Mouse (Mus musculus) megakaryocyte, adult 5-6 weeks (primary cell): ENCODE results near the gene Fetub. TPM values are rescaled to one million over a fixed set of nuclear protein-coding genes. Genes with fewer than 3 reads are reported as not detected.

ENCODE experiments used
- ATAC-seq: 2 replicates; pipeline ENCODE4 v1.8.0; 2016; ENCODE audit warnings: mild to moderate bottlenecking, inconsistent platforms; ENCODE audit not compliant: poor library complexity, severe bottlenecking
- total RNA-seq, 2 experiments: library from RNA; stranded (forward) in 1 of 2; stranded (reverse) in 1 of 2; fragments of 153-499, 151-499 nt in 1 of 2; fragments of 221-1000, 200-1000 nt in 1 of 2; gene quantifications; 2 replicates each; pipeline versions ENCODE4 v1.2.3 to v1.2.4; 2015 to 2017

Gene Fetub
- total RNA-seq (2015) (not detected in 2 replicates), total RNA-seq (2017) (not detected in 2 replicates)

DNA sequence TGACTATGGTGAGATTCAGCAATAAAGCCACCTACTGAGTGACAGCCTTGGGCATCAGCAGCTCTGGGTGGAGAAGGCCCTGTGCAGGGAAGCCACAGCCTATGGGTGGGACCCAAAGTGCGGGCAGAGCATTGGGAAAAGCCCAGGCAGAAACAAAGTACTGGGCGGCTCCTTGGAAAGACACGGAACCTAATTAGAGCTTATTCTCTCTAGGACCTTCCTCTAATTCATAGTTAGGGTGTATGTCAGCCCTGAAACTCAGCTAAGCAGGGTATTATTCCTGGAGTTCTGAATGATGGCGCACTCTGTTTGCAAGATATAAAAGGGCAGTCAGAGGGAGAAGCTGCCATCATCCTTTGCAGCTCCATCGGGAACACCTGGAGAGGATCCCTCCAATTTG, at the start of gene Fetub:
Gene Fetub, plus strand, starts transcription at position 301 of the 400 bp plus-strand sequence.
- ATAC-seq = no peak

DNA sequence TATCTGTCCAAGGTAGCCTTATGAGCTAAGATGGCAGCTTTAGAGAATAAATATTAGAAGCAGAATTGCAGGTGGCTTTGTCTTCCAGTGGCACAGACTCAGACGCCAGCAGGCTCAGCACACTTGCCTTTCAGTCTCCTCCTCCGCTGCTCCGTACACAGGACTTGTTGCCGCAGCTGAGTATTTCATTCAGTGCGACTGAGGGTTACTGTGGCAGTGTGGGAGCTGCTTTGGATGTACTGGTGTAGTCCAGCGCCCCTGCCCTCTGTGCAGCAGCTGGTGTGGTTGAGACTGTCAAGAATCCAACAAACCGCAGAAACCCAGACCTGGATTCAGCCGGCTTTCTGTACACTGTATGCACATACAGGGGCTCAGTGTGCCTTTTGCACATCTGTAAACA, 45.7 kb upstream of the Fetub start:
- no peak for ATAC-seq

- no peak for ATAC-seq
Observed at GRCm38 (mm10) chr16:22873369-22873768, 44.8 kb upstream of the Fetub start.

DNA sequence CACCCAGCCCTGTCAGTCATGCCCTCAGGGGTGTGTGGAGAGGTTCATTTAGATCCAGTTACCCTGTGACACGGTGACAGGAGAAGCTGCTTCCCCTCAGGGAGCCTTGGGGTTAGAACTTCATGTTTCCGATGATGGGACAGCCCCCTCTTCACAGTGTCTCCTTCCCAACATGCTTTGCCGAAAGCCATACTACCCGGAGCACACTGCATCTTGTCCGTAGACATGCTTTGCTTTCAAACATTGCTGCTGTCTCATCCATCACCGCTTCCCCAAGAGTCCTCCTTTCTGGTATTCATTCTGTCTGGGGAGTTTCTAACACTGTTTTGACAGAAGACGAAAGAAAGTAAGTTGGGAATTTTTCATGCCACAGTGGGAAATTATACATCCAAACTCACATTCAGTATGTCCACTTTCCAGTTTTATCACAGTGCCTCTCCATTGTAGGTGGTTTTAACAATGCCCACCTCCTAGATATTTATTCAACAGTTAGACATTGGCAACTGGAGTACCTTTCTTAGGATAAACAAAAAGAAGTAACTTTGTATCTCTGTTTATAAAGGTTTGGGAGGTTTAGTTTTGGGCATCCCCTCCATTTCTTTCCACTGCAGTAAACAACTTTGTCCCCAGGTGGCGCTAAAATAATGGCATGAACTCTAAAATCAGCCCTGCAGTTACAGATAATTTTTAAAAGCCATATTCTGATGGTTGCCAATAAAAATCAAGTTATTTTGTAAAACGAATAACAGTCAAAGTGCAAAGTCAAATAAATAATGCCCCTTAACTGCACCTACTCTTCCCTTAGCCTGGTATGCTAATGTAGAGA, 41.7 kb upstream of the Fetub start:
- ATAC-seq = no peak

GRCm38 (mm10) chr16:22877660-22878390, 40.3 kb upstream of the Fetub start:
- no peak for ATAC-seq

- no peak for ATAC-seq
Observed at GRCm38 (mm10) chr16:22878716-22879115, 39.4 kb upstream of the Fetub start.

DNA sequence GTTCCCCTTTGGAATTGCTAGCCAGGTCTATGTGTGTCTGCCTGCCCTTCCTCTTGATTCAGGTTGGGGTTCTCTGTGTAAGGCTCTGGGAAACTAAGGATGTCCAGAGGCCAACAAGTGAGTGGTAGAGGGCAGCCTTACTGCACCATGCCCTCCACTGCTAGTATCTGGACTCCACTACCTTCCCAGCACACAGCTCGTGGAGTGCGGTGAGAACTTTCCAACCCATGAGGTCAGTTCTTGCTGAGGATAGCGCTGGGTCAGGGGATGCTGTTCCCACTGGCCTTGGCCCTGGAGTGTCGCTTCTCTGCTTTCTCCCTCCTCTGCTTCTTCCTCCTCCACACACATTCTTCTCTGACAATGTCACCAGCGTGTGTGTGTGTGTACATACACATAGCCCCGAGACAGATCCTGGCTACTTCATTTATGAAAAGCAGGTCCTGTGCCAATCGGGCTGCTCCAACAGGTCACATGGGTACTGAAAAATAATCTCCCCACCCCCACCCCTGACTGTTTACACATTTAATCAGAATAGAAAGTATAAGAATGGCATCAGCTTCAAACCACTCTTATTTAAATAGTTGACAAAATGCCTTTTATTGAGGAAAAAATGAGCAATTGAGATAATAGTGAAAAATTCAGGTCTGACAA, 38.1 kb upstream of the Fetub start:
- no peak for ATAC-seq

DNA sequence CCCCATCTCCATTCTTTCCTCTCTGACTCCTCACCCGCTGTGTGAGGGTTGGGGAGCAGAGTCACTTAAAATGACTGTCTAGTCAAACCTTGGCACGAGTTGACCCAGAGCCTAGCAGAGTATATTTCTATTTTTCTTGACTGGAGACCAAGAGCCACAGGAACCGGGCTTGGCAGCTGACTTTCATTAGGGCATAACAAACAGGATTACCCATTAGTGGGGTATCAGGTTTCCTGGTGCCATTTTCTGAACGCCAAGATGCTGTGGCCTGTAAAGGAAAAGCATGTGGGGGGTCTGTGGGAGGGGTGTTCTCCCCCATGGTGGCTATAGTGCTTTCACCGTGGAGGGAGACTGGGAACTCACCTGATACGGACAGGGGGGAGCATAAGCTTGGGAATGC, 37.2 kb upstream of the Fetub start:
- no peak for ATAC-seq

DNA sequence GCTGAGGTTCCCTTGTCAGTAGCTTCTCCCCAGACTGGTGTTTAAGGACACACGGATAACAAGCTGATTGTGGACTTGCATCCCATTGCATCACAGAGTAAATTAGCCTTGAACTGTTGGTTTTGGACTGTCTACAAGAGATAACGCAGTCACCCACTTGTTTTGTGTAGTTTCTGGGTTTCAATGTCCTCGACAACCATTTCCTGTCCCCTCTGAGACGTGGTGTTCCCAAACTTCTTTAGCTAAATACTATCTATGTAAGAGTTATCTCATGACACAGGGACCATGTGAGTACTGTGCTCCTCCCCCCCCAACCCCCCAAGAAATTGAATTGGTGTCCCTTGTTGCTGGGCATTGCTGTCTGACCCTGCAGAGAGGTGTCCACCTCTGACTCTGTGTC, 36.6 kb upstream of the Fetub start:
- no peak for ATAC-seq

DNA sequence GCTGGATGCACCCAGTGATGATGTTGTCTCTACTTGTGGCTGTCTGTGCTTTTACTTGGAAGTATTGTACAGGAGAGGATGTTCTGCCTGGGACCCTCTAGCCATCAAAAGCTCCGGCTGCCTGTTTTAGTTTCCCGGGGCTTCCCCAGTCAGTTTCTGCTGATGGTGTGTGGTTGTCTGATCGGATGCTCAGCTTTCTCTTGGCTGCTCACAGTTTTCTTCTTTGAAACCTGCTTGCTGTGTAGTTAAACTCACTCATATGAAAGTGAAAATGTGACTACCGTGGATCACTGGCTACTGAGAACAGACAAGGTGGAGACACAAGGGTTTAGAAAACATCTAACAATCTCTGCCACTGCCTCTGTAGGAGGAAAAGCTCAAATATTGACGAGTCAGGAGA, 34.7 kb upstream of the Fetub start:
- no peak for ATAC-seq

GRCm38 (mm10) chr16:22885356-22885755, 32.8 kb upstream of the Fetub start:
- no peak for ATAC-seq

GRCm38 (mm10) chr16:22886726-22887125, 31.4 kb upstream of the Fetub start:
- ATAC-seq = no peak

DNA sequence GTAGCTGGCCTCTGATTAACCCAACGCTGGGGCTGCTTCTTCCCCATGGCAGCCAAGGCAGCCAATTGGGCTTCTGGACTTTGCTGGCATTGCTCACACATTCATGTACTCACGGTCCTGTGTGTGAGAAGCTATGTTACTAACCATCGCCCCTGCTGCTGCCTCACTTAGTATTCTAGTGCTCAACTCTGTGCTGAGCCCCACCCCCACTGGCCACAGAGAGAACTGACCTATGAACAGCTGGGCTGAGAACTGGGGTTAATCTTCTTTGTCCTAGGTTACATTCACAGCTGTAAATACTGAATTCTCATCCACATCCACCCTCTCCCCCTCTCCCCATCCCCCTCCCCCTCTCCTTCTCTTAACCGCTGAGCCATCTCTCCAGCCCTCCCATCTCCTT, 29.3 kb upstream of the Fetub start:
- ATAC-seq = no peak

- ATAC-seq = no peak
Observed at GRCm38 (mm10) chr16:22889716-22890115, 28.4 kb upstream of the Fetub start.

- ATAC-seq = no peak
Observed at GRCm38 (mm10) chr16:22890683-22891510, 27.2 kb upstream of the Fetub start, which contains the start of gene Ahsg. Ahsg (plus strand) TSS chr16:22891277.

DNA sequence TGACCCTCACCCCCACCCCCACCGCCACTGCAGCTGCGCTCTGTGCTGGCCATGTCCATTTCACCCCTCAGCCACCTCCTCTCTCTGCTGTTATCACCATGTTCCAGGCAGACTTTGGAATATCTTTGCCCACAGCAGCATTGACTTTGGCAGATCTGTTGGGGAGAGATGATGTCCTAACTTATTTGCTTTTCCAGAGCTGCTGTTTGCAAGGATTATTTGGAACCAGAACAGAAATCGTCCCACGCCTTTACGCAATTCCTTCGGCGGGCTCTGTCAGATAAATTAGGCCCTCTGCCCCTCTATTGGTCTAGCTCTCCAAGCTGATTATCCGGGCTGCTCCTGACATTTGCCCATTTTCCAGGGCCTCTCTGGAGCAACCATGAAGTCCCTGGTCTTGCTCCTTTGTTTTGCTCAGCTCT, 26.4 kb upstream of the Fetub start:
- ATAC-seq = no peak

- no peak for ATAC-seq
Observed at GRCm38 (mm10) chr16:22894095-22894494, 24.0 kb upstream of the Fetub start.

GRCm38 (mm10) chr16:22896618-22897017, 21.5 kb upstream of the Fetub start:
- ATAC-seq = no peak

DNA sequence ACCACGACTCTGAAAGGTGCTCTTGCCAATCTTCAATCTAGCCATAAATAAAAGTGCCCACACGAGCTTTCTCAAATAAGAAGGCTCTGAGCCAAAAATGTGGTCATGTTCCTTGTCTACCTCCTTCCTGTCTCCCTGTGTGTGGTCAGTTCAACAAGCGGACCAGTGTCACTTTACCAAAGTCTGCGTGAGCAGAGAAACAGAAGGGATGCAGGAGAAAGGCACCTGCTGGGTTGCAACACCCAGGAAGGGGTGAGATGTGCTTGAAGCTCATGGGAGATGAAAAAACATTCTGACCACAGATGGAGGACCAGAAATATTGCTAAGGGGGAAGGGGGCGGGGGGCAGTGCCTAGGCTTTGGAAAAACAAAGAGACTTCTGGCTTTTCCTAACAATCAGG, 18.8 kb upstream of the Fetub start:
- no peak for ATAC-seq

- no peak for ATAC-seq
Observed at GRCm38 (mm10) chr16:22899866-22900570, 18.1 kb upstream of the Fetub start.
